Mouse (Mus musculus) urinary bladder, postnatal 25 days (tissue): ENCODE results near the gene Slc9a3r2.
"Not testable (repeated sequence)": the region's sequence is repeated elsewhere in the genome, so short reads cannot be mapped to it uniquely, and the experiment has no call there.

Experiments used
- DNase-seq: peaks from one replicate; pipeline ENCODE4 v3.0.0; 2022; ENCODE audit warnings: low spot score

Gene Slc9a3r2

DNA sequence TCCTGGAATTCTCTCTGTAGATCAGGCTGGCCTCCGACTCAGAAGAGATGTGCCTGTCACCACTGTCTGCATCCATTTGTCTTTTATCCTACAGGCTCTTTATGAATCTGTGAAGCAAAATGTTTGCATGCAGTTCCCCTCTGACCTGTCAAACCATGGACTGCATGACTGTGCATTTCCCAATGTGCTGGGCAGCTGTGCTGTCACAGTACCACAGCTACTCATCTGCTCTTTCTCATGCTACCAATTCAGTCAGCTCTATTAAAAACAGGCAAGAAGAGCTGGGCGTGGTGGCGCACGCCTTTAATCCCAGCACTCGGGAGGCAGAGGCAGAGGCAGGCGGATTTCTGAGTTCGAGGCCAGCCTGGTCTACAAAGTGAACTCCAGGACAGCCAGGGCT lies 16.9 kb upstream of the Slc9a3r2 start:
- DNase-seq, result not testable (repeated sequence)

DNA sequence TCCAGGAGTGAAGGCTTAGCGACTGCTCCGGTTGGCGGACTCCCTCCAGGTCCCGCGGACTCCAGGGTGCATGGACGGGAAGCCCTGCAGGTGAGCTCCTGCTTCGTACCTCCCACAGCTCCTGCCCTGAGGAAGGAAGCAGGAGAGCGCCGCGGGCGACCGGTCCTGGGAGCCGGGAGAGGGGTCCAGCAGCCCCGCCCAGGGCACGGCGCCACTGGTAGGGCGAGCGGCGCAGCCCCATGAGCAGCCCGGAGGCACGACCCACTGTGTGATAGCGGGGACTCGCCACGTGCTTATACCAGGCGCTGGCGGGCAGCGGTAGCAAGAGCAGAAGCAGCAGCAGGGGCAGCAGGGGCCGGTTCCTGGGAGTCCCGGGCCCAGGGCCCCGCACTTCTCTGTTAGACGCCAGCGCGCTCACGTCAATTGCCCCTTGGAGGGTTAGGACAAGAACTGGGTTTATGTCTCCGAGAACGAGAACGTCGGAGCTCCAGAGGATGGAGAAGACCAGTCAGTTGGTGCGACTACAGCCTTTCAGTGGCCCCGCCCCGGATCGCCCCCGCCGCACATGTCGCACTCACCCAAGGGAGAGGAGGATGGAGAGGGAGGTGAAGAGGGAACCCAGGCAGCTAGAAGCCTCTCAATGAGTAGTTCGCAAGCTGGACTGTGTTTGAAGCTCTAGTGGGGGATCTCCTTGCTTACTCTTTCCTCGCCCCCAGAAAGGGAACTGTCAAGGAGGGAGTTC lies 8.1 kb upstream of the Slc9a3r2 start, which contains the start of gene Npw:
Npw (minus strand) TSS at position 441 of the 742 bp plus-strand sequence.
- DNase-seq, result no peak

DNA sequence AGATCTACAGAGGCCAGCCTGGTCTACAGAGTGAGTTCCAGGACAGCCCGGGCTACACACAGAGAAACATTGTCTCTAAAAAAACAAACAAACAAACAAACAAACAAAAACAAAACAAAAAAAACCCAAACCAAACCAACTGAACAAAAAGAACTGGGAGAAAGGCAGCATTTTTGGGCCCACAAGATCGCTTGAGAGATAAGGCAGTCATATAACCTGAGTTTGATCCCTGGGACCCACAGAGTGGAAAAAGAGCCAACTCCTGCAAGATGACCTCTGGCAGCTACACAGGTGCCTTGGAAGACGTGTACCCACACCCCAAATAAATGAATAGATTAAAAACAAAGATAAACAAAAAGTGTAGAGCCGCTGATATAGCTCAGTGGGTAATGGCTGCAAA lies 4.8 kb upstream of the Slc9a3r2 start:
- no peak for DNase-seq

DNA sequence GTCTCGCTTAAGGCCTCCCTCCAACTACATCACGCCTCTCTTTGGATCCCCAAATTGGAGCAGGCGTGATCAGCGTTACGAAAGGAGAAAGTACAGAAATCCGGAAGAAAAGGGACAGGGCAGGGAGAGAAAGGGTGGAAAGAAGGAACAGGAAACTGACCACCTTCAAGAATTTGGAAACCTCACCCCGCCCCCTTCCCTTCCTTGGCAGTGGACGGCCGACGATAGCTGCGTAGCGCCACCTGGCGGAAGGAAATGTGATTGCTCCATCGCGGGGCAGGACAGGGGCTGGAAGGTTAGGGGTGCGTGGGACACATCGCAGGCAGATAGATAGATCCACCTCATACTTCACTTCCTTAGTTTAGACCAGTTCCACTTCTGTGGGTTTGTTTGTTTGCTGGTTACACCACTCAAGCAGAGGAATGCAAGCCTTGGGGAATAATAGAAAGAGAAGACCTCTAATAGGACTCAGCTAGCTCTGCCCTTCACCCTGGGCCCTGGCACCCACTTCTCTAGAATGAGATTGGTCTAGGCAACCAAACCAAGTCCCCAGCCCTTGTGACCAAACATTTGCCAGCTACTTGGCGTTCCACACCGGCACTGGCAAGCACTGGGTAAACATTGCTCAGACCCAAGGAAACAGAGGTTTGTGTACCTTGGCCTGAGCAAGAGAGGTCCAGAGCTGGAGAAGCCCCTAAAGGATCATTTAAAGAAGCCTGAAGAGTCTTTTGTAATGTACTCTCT lies 4.0 kb upstream of the Slc9a3r2 start:
- DNase-seq, result peak; percentile 77

DNA sequence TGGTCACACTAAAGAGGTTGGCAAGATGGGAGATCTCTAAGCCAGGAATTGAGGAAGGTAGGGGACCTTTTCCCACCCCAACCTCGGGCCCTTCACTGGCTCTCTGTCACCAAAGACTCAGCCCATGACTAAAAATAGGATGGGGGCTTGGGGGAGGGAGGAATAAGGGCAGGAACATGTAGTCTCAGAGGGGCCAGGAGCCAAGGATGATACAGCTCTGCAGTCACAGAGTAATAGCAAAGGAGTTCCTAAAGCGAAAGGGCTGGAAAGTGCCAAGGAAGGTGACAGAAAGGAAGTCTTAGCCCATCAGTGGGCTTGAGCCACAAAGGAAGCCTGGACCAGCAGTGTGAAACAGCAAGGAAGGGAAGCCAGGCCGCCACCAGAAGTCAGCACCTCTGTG lies 1.7 kb upstream of the Slc9a3r2 start:
- no peak for DNase-seq

DNA sequence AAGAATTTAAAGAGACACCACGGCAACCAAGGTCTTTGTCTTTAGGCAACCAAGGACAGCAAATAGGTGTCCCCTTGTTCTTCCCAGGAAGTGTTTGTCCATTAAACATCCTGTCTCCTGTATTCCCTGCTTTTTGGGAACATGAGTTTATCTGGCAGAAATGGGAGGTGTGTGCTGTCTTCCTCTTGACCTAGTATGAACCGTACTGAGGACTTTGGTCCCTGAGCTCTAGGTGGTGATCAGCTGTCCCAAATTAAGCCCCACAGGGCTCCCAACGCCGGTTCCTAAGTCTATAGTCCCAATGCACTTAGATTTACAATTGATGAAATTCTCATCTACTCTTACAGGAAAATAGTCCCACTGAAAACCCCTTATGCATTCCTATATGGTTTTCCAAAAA lies 639 bp upstream of the Slc9a3r2 start:
- DNase-seq, result no peak

DNA sequence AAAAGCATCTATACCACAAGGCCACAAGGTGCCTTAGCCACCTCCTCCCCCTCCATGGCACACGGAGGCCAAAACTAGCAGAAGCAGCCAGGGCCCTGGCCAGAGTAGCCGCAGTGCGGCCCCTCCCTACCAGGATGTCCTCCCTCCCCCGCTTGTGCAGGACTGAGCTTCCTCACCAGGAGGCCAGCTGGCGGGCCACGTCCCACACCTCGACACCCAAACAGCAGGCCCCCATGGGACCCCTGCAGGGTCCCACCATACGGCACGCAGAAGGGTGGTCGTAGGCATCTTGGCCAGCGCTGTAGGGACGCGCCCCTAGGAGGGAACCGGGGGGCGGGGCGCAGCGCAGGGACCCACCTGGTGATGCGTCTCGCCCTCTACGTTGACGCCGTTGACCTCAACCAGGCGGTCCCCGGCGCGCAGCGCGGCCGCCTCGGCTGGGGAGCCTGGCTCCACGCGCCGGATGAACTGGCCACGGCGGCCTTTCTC lies 502 bp downstream of the Slc9a3r2 start:
- DNase-seq, result peak; percentile 41

DNA sequence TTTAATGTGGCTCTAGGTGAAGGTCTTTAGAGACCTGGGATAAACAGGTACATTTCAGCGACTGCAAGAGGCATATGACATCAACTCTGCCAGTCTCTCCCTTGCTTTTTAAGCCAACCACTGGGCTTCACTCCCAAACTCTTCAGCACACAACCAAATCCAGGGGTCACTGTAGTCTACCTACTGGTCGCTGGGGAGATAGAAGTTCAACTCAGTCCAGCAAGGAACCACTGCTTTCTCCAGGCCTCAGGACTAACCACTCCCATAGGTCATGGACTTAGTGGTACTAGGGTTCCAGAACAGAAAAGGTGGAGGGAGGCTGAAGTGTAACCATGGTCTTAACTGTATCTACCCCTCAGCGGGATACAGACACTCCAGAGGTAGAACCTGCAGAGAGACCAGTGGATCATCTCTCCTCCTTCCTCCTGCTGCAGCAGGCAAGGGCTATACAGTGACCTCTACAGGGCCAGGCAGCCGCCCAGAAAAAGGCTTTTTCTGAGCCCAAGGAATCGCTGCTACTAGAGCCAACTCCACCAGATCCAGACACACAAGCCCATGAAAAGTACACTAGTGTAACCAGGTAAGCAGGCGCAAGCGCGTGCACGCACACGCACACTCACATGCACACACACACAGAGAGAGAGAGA lies 1.3 kb downstream of the Slc9a3r2 start:
- no peak for DNase-seq

DNA sequence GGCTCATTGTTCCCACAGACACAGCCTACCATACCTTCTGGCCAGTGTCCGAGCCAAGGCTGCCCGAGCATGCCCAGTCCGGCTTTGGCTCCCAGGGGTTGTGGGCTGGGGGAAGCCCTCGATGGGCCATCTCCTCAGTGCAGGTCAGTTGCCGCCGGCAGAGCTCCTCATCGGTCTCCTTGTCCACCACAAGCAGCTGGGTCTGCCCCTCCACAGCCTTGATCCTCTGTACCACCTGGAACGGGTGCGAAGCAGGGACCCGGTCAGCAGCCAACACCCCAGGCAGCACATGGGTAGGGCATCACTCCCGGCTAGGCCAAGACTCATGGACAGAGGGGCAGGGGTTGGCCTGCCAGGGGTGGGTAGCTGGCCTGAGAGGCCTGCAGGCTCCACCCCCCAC lies 2.6 kb downstream of the Slc9a3r2 start:
- DNase-seq, result no peak

DNA sequence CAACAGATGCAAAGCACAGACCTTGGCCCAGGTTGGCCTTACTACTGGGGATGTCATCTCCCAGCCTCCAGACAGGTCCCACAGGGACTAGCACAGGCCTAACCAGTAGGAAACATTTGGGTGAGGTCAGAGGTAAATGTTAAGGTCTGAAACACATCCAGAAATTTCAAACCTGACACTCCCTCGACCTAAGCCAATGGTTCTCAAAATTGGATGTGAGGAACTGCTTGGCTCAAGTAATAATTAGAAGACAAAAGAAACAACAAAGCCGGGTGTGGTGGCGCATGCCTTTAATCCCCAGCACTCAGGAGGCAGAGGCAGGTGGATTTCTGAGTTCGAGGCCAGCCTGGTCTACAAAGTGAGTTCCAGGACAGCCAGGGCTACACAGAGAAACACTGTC lies 3.7 kb downstream of the Slc9a3r2 start:
- DNase-seq, result no peak

DNA sequence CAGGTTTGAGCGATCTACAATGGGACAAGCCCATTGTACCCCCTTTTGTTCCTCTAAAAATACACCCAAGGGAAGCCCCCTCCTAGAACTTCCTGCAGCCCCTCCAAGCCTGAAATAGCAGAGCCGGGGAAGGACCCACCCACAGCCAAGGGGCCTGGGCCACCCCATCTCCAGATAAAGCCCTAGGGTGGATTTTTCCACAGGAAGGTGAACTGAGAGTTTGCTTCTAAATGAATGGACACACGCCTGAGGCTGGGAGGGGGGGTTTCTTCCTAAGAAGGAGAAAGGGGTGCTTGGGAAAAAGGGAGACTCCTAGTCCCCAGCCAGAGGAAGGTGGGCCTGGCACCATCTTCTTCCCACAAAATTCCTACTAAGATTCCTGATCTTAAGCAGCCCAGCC lies 4.2 kb downstream of the Slc9a3r2 start:
- no peak for DNase-seq

DNA sequence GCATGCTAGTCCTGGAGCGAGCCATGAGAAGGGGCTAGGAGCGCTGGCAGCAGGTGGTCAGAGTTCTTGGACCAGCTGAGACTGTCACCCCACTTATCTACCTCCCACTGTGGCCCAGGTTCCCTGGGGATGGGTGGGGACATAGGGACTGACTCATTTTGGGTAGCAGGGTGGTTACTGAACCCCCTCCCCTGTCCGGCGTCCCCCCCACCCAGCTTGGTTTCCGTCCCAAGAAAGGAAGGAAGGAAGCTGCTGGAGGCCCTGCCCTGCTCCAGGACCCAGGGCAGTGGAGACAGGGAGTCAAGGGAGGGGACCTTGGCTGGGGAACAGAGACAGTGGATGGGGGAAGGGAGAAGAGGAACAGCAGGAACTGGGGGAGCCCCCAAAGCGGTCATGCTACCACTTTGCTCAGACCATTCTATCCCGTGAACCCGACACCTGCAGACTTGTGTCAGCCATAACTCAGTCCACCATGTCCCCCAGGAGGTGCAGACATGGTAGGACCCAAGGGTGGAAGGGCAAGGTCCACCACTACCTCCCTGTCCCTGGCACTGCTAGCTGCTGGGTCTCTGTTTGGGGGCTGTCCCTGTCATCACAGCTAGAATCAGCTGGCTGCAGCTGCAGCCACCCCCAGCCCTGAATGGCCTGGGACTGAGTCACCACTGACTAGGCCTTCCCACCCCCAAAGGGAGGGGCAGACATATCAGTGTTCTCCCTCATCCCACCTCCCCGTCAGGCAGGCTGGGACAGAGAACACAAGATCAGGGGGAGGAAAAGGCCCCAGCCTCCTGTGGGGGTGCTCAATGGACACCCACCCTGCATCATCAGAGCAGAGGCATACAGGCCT lies 5.0 kb downstream of the Slc9a3r2 start:
- no peak for DNase-seq

DNA sequence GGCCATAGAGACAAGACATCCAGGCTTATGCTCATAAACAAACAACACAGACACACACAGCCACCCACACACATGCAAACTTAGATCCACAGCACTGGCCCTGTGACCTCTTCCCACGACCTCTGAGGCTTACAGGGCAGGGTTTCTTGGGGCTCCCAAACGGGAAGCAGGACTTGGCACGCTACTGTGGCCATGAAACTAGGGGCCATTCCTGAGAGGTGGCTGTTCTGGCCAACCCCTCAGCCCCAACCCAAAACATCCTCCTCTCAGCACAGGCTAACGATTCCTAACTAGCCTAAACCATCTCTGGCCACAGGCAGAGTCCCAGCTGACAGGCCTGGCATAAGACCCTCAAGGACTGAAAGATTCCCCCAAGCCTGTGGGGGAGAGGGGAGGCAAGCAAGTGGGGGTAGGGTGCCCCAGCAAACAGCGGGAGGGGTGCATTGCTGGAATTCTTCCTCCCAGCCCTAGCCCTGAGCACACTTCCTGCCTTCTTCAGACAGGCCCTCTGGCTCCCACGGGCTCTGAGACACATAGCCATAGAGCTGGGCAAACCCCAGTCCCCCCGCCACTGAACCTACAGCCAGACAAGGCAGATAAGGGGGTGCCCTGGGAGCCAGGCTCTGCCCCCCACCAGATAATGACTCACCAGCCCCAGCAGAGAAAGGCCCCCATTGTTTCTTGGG lies 6.0 kb downstream of the Slc9a3r2 start:
- DNase-seq, result no peak

DNA sequence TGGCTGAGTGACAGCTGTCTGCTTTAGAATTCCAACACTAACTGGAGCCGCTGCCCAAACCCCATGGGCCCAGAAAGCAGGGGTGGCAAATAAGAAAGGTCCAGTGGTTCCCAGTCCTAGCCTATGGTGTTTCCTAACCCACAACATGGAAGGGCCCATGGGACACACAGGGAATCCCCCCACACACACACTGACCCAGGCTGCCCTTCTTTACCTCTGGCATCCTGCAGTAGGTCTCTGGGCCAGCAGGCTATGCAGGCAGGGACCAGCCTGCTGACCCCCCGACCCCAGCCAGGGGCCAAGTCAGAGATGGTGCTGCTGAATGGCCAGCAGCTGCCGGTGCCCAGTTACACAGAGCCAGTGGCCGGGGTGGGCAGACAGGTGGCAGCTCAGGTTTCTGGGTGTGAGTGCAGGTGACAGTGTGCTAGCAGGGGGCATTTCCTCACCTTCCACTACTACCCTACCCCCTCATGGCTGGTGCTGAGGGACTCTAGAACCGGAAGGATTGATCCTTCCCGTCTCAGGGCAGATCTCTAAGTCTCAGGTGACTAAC lies 7.3 kb downstream of the Slc9a3r2 start:
- no peak for DNase-seq

DNA sequence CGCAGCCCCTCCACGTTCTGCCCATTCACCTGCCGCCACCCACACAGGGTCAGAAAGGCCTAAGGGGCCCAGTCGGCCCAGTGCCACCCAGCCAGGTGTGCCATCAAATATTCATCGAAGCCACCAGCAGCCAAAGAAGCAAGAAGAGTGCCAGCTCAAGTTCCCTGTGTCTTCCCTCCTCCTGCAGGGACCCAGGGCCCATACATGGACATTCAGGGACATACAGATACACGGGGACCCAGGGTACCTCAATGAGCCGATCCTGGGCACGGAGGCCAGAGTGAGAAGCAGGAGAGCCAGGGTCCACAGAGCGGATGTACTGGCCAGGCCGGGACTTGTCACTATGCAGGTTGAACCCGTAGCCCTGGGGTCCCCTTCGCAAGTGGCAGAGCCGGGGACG lies 8.2 kb downstream of the Slc9a3r2 start:
- no peak for DNase-seq

DNA sequence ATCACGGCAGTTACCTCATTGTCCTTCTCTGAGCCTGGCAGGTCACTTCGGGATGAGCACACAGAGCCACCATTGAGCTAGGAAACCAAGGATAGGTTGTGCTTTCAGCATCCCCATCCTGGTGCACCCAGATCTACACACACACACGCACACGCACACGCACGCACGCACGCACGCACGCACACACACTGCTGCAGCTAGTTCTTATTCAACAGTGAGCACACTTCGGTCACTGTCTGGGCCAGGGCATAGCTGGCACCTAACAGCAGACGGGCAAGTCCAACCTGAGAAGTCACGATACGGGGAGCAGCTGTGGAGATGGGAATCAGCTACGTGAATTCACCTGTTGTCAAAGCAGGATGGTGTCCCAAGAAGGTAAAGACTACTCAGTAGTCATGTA lies 9.5 kb downstream of the Slc9a3r2 start:
- DNase-seq, result no peak

DNA sequence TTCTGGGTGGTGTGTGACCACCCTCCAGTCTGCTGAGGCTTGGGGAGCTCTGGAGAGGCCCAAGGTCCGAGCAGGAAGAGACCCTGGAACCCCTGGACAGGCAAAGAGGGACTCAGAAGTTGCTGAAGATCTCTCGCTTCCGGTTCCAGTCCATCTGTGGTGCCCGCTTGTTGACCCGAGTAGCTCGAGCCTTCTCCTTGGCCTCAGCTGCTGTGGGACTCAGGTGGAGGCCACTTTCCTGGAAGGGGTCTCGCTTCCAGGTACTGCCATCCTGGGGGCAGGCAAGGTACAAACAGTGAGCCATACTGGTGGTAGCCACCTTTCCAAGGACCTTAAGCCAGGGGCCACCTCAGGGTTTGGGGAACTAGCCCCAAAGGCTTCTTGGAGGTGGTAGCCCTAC lies 10.0 kb downstream of the Slc9a3r2 start:
- DNase-seq, result no peak

DNA sequence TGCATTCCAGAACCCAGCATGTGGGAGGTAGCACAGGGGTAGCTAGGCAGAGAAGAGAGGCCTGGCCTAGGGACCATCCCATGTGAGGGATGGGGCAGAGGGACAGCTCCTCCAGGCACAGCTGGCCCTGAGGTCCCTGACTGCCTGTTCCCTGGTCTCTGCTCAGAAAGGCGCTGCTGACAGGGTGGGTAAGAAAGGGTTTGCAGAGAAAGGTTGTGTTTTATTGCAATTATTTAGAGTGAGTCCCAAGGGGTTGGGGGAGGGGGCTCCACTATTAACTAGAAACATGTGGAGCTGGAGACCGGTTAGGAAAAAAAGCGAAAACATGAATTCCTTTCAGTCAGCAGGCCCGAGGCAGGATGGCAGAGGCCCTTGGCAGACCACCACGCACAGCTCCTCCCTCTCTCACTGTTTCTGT lies 10.5 kb downstream of the Slc9a3r2 start:
- no peak for DNase-seq

DNA sequence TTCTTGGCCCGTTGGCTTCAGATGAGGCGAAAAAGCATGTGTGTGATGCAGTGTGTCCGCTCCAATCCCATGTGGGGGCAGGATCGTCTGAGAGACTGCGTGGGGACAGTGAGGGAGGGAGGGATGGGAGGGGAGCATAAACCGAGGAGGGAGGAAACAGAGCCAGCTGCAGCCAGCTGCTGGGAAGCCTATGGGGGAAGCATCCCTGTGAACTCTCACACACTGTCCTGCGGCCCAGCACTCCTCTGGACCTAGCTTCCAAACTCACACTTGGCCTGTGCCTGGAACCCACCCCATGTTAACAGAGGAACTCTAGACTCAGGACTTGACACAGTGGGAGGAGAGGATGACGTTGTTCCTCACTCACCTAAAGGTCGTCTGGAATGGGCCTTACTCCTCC lies 11.3 kb downstream of the Slc9a3r2 start:
- no peak for DNase-seq

DNA sequence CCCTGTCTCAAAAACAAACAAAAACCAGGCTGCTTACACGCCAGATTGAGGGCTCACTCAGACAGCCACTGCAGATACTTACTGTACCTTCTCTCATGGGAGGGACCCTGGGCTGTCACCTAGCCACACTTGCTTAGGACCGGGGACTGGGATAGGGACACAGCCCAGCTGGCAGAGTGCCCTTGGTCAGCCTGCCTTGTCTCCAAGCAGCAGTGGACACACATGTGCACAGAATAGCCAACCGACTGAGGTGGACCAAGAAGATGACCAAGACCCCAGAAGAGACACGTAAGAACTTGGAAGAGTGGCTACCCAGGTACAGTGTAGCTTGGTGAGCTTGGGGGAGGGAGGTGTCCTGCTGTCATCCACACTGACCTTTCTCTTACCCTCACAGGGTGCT lies 11.9 kb downstream of the Slc9a3r2 start:
- no peak for DNase-seq
